Mouse (Mus musculus) adipocyte (in vitro differentiated cells): ENCODE data around the gene Defb15.
"Not testable (repeated sequence)": the region's sequence is repeated elsewhere in the genome, so short reads cannot be mapped to it uniquely, and the experiment has no call there.

ENCODE experiments used
- DNase-seq: peaks from one replicate; pipeline ENCODE4 v3.0.0-alpha.2; 2016; ENCODE audit warnings: low spot score

Defb15 gene

GRCm38 (mm10) chr8:21932610-21933009, at the start of gene Defb15:
Gene Defb15 (minus strand): TSS chr8:21932710.
- no peak for DNase-seq

DNA sequence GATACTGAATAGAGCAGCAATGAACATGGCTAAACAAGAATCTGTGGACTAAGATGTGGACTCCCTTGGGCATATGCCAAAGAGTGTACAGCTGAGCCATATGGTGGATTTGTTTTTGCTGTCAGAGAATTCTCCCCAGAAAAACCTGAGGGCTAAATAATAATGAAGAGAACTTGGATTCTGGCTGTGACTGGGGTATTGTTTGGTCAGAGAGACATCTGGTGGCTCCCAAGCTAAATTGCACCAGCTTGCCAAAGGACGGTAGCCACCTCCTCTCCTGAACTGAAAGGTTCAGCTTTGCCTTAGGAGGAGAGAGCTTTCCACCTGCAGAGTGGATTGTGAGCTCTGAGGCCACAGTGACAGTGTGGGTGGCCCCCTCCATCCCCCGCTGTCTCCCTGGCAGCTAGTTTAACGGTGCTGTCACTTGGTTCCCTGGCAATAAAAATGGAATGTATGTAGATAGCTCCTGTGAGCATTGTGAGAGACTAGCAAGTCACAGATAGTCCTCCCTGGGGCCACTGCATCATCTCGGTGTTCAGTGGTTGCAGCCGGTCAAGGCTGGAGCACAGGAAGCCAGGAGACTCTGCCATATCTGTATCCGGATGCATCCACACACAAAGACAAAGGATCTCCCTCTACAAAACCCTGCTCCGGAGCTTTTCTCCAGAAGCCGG, 49.3 kb upstream of the Defb15 start:
- peak; percentile 18 for DNase-seq

GRCm38 (mm10) chr8:21978193-21978592, 45.7 kb upstream of the Defb15 start:
- no peak for DNase-seq

- no peak for DNase-seq
Measured at GRCm38 (mm10) chr8:21969475-21969874, 37.0 kb upstream of the Defb15 start, which contains the start of gene Ccdc70. Gene Ccdc70 (plus strand): TSS chr8:21969775.

DNA sequence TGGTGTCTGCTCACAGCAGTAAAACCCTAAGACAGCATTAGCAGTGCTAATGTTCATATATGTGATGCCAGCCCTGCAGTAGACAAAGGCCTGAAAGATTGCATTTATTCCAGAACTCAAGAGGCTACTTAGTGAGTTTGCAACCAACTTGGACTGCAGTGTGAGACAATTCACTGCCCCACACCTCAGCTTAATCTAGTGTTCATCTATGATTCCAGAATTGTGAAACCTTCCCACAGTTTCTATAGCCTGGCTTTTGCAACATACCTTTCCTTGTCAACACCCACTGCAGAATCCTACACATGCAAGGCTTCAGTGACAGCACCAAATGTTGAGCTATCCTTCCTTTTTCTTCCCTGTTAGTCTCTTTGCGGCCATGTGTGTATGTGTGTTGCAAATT, 34.1 kb upstream of the Defb15 start:
- DNase-seq = no peak

- no peak for DNase-seq
Measured at GRCm38 (mm10) chr8:21958414-21958813, 25.9 kb upstream of the Defb15 start, which contains the start of gene Fam90a1a. Gene Fam90a1a (plus strand): TSS chr8:21958714.

GRCm38 (mm10) chr8:21956336-21956735, 23.8 kb upstream of the Defb15 start:
- DNase-seq = no peak

DNA sequence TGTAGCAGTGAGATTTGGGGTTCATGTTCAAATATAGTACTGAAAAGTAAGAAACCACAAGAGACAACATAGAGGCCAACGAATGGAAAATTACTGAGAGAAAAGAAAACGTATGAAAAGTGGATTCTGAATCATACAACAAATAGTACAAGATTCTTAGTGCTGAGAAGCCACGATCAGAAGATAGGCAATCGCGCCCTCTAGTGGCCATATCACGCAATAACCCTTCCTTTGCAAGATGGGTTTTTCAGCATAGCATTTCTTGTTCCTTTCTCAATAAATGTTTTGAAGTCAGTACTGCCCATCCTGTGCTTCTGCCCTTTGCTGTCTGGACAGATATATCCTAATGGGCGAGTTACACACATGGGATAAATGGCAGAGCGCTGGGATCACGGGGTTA, 22.8 kb upstream of the Defb15 start:
- DNase-seq = peak; percentile 18

DNA sequence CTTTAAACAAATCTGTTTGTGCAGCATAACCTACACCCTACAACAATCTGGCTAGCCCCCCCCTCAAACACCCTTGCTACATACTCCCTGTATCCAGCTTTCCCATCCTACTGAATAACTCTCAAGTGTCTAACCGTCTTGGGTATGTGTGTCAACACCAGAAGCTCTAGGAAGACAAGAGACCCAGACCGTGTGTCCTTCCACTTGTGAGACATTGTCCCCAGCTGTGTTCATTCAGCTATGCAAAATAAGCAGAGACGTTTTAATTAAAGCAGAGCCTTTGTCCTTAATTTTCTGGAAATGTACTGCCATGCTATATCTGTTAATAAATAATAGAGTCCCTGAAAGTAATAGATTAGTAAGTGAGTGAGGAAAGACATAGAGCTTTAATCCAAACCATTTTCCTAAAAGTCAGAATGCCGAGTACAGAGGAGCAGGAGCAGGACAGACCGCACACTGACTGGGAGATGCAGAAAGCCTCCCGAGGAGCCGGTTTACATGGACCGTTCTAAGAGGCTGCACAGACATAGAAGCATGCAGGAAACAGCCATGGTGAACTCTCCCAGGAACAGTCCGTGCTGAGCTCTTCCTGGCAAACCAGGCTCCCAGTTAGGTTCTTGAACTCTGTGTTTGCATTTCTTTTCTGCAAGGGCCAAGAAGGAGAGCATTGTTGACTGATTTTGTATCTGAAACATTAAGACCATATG, 15.0 kb upstream of the Defb15 start:
- DNase-seq = no peak

DNA sequence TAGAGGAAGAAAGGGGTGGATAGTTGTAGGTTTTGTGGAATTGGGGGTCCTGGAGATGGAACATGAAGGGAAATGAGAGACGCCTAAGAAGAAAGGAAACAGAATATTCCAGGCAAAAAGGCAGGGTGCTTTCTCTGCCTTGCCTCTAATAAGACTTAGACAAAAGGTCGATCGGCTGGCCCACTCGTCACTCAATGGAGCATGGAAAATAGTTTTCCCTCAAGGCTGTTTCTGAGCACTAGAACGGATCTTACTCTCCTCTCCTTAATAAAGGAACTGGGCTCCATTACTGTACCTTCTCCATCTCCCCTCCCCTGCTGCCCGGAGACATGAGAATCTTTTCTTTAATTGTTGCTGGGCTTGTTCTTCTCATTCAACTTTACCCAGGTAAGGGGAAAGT, 14.0 kb upstream of the Defb15 start, which contains the start of gene Defb13:
Defb13 (plus strand) TSS at position 301 of the 400 bp plus-strand sequence.
- DNase-seq = no peak

DNA sequence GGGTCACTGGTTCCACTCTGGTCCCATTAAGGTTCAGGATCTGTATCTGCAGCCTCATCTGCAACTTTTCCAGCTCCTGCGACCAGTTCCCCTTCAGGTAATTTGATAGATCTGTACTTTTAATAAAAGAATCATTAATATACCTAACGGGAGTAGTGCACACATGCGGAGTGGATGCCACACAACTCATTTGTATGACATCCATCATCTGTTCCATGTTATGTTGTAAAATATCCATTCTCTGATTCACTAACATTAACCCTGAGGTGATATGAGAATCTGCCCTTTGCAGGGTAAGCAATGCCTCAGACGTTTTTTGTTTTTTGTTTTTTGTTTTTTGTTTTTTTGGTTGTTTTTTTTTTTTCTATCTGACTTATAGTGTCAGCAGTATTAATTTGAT, 5.5 kb upstream of the Defb15 start, which contains the start of gene Defb35:
Defb35 (plus strand) TSS at position 301 of the 400 bp plus-strand sequence.
- not testable (repeated sequence) for DNase-seq

DNA sequence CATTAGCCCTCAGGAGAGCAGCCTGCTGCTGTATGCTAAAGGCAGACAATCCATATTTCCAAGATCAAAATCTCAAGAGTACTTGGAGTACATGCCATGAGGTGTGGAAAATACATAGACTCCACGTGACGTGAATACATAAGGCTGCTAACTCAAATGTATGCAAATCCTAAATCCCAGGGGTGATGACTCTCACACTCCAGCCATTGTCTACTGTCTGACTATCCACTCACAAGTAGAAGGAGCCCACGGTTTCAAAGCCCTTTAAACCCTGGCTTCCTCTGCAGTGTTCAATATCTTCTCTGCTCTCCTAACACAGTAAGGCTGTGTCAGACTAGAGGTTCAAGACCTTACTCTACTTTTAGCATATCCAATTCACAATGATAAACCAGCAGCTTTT, 1.8 kb downstream of the Defb15 start:
- DNase-seq = not testable (repeated sequence)

DNA sequence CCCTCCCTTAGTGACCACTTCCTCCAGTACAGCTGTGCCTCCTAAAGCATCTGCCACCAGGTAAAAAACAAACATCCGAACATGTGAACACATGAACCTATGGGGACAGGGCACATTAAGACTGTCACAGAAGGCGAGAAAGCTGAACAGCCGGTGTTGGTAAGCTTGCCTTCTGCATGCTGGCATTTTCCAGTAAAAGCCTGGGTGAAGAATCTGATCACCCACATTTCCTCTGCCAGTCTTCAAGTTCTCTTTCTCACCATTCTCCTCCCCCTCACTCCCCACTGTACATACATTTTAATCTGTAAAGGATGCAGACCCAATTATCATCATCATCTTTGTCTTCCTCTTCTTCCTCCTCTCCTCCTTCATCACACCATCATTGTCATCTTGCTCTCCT, 16.9 kb downstream of the Defb15 start:
- DNase-seq = no peak

DNA sequence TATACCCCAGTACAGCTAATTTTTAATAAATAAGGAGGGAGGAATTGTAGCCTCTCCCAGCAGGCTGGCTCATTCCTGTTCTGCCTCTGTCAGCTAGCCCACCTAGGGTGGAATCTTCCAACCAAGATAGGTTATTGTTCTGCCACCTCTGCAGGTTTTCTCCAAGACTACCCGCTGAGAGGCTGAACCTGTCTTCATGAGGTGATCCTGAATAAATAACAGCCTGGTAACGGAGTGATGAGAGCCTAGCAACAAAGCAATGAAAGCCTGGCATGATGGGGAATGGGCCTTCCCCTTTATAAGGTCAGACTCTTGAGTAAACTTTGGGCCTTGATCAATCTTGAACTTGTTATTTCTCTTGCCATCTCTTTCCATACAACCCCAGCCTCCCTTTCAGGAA, 20.0 kb downstream of the Defb15 start:
- no peak for DNase-seq

DNA sequence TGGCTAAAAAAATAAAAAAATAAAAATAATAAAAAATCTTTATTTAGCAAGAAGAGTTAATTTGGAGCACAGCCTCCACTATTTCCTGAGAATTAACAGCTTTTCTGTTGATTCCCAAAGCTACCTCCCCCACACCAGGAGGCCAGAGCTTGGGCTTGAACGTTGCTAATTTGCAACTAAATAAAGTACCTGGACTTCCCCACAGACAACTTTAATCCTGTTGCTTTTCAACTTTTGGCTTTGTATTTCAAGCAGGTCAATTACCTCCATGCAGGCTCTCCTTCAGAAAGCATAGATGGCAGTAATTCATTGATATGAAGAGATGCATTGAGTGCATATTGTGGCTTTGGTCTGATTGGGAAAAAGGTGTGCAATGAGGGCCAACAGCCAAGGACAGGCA, 20.6 kb downstream of the Defb15 start:
- no peak for DNase-seq

DNA sequence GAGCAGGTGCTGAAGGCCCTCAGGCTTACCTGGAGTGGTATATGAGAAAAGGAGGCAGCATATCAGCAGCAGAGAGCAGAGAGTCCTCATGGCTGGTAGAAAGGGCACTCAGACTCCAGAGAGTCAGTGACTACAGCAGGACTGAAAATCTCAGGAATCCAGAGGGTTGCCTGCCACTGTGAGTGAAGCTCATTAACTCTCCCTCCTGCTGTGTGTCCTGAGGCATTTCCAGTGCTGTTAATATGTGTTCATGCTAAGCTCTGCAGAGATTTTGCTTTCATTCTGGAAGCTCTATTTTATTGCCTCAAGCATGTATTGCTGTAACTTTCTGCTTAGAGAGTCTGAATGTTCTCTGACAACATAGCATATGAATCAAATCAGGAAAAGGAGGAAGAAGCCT, 26.2 kb downstream of the Defb15 start, which contains the start of gene Defb11:
Defb11 (minus strand) TSS at position 123 of the 400 bp plus-strand sequence.
- DNase-seq = not testable (repeated sequence)

DNA sequence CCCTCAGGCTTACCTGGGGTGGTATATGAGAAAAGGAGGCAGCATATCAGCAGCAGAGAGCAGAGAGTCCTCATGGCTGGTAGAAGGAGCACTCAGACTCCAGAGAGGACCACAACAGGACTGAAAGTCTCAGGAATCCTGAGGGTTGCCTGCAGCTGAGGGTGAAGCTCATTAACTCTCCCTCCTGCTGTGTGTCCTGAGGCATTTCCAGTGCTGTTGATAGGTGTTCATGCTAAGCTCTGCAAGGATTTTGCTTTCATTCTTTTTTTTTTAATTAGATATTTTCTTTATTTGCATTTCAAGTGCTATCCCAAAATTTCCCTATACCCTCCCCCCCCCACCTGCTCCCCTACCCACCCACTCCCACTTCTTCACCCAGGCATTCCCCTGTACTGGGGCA, 47.2 kb downstream of the Defb15 start, which contains the start of gene Defb9:
Defb9 (minus strand) TSS at position 101 of the 400 bp plus-strand sequence.
- DNase-seq = not testable (repeated sequence)
